Mouse (Mus musculus) heart, adult 11 months (tissue): ENCODE measurements around the gene Ccdc85c.
A peak's percentile ranks its signal among the peaks of the same experiment; 100 is the strongest.

Experiments used
- DNase-seq: peaks from one replicate; pipeline ENCODE4 v3.0.0; 2022

Gene Ccdc85c

DNA sequence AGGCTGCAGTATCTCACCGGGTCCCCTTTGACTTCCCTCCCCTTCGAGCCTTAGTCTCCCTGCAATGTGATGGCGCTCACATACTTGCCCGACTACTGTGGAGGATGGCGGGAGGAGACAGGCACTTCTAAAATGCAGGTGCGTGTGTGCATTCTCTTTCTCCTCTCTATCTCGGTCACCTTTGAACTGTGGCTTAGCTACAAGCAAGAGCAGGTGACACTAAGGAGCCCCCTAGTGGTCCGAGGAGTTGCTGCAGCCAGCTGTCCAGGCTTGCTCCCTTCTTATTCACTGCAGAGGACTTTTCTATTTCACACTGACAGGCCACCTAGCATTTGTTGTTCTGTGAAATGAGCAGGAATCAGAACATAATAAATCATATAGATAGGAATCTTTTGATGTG lies 17.7 kb upstream of the Ccdc85c start:
- DNase-seq = peak; percentile 95

DNA sequence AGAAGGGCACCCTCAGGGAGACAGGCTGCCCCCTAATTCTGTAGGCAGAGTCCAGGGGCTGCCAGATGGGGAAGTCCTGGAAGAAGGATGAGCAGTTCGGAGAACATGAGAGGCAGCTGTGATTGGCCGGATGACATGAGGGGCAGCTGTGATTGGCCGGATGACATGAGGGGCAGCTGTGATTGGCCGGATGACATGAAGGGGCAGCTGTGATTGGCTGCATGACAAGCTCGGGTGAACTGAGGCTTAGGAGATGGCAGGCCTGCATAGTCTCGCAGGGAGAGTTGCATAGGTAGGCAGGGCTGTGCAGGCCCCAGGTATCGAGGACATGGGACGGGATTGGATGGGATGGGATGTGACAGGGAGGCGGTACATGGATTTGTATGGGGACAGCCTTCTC lies 17.2 kb upstream of the Ccdc85c start:
- DNase-seq = peak; percentile 96

DNA sequence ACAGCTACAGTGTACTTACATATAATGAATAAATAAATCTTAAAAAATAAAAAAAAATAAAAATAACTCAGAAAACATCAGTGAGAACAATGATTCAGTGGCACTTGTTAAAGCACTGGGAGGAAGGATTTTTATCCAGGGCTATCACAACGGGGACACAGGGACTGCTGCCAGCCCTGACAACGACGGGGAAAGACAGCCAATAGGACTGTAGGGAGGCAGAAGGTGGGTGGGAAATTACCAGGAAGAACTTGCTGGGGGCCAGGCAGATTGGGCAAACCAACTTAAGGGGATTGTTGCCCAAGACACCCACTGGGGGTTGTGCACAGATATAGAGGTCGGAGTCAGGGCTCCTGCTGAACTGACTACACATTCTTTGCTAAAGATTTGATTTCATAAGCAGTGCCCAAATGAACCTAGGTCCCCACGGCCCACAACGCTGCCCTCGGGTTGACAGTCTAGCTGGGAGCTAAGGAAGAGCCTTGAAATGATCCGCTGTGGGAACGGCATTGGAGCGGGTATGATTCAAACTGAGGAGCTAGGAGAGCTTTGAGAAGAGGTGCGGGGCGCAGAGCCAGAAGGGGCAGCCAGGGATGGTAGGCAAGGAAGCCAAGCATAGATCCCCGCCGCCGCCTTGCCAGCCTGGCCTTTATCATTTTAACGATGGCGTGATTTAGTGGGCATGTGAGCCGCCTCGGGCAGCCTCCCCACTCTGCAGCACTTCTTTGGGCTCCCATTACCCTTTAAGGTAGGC lies 13.1 kb upstream of the Ccdc85c start:
- DNase-seq = no peak

DNA sequence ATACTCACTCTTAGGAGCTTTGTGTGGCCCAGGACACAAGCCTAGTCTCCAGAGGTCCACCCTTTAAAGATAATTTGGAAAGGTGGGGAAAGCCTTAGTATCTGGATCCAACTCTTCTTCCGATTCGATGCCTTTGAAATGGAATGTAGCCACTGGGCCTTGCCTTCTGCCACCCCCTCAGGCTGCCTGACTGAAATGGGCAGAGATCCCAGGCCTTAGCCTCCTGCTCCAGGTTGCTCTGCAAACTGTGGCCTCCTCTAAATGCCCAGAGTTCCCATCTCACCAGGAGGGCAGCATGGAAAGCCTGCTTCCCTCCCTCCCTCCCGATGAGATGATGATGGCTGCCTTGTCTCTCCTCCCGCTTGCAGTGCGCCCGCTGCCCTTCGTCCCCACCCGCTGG lies 11.8 kb upstream of the Ccdc85c start:
- no peak for DNase-seq

DNA sequence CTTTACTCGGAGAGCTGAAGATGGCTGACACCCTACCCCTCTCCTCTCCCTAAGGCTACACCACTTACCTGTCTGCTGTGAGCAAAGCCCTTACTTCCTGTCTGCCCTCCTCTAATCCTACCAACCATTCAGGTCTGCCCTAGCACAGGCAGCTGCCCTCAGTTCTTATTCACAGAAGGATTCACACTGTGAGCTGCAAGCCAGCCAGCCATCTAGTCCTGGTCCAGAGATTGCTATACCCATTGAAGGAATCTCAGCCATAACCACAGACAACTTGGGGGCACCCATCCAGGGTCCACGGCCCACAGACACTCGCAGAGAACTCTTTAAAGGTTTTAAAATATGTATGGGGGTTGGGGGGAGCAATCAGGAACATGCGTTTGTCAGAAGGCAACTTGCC lies 11.2 kb upstream of the Ccdc85c start:
- no peak for DNase-seq

DNA sequence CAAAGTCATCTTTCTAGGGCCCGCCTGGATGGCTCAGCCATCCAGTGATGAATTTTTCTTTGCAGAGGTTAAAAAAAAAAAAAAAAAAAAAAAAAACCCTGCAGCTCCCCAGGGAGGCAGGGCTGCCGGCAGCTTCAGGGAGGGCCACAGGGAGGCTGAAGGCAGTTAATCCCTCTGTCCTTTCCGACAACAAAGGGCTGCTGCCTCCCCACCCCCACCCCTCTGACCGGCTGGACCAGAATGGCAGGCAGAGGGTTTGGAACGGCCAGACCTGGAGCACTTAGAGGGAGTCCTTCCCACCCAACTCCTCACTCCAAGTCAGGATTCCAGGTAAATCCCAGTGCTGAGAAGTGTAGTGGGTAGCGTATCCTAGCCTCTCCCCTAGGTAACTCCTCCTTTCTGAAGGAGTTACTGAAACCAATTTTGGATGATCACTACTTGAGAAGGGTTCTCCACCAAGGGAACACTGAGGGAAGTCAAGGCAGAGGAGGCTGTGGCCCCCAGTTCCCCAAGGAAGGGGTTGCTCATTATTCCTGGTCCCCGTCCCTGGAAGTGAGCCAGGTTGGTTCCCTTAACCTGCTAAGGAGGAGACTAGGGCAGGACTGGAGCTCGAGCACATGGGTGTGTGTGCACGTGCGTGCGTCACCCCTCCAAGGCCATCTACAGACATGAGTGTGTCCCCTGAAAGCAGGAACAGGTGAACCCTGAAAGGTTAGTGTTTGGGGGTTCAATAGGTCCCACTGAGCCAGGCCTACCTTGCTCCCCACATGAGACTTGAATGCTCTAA lies 10.2 kb upstream of the Ccdc85c start:
- no peak for DNase-seq

DNA sequence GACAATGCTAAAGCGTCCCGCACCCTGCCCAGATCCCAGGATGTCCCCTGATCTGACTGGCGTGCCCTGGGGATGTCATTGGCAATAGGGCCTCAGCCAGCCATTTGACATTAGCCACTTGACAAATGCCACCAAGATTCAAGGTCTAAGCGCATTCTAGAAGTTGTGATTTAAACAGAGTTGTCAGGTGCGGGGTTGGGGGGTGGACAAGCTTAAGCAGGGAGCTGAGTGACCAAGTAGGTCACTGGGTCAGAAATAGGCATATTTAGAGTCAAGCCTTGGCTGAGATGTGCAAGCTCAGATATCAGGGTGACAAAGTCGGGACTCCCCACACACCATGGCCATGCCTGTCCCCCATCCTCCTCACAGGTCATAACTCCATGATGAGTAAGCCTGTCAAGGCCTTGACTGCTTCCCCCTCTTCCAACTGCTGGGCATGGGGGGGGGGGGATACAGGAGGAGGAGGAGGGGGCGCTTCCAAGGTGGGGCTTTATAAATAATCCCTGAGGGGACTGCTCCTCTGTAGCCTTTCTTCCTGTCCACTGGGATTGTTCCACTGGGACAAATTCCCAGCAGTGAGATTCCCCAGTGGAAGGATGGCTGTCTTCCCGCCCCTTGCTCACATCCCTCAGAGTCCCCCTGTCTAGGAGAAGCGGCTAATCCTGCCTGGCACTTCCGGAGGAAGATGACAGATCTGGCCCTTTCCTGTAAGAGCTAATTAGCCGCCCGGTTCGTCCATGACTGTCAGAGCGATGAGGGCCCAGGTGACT lies 9.4 kb upstream of the Ccdc85c start:
- DNase-seq = no peak

DNA sequence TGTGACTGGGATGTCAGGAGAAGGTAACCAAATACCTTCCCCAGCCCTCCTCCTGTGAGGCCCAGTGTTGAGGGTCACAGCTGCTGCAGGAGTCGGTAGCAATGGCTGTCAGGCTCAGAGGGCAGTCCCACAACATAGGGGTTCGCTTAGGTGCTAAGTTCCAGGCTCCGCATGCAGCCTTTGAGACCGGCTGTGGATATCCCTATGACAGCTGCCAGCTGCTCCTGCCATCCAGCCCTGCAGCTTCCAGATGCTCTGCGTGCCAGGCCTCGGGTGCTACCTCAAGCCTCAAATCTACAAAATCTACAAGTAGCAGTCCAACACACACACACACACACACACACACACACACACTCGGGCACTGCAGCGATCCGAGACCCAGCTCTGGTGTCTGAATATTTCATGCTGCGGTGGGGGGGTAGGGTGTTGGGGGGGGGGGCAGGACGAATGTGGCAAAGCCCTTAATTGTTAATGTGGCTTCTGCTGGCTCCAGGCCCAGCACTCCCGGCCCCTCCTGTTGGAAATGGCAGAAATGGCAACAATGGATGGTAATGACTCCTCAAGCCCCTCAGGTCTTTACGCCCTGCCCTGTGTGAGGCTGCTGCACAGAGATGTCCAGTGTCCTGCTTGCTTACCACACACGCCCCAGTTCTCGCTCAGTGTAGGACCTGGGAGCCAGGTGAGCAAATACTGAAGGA lies 3.1 kb upstream of the Ccdc85c start:
- no peak for DNase-seq

DNA sequence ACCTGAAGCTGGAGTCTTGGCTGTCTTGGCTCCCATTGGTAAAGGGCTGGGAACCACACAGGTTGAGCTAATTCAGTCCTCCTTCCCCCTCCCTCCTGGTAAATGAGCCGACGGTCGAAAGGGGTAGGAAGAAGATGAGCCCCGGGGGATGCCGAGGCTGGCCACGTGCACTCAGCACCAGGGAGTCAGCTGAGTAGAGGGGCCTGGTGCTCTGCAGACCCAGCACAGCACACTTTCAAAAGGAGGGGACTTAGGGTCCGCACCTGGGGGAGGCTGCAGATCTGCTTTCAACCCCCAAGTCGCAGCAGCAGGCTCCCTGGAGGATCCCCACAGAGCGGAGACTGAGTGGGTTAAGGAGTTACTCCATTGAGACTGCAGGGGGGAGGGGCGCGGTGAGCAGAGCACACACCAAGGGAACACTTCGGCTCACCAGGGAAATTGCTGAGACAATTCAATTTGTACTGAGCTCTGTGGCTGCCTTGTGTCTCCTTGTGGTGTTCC lies 2.2 kb upstream of the Ccdc85c start:
- DNase-seq = no peak

DNA sequence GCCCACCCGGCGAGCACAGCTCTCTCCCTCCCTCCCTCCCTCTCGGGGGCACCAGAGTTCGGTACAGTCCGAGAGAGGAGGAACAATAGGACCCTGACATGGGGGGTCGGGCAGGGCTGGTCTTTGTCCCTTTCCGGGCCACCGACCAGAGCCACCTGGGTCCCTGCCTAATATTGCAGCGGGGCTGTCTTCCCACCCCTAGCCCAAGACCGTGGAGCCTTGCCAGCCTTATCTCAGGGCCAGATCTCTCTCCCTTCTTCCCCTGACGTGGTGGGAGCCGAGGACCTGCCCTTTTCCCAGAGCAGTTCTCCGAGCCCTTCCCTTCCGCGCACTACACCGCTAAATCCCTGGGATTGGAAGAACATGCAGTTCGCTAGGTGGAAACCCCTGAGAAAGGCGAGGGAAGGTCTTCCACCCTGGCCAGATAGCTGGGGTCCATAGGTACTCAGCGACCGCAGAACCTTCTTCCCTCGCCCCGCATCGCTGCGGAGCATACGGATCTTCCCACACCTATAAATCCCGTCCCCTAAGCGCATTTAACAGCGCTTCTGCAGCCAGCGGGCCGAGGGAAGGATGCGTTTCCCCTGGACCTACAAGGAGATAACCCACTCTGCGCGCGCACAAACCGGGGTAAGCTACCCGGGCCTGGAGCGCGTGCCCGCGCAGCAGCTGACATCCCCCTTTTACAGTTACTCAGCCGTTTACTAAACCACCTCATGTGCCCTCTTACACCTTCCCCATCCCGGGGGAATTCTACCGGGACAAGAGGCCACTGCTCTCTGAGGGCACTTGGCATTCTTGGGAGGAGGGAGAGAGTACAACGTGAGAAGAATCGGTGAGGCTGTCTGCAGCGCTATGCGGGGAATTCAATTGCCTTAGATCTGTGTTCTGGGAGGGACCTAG lies 946 bp upstream of the Ccdc85c start:
- DNase-seq = peak; percentile 97

DNA sequence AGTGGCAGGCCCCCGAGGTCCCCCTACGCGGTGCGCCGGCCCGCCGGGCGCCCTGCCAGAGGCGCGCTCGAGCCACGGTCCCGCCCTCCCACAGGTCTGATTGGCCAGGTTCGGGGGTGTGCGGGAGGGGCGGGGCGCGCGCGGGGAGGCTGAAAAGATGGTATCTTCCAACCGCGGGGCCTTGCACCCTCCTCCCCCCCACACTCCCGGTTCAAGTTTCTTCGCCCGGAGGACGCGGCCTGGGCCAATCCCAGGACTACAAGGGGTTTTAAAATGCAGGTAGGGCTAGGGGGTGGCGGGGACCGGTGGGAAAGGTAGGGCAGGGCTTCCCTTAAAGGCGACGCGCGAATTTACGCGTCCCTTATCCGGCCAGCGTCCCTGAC lies 274 bp upstream of the Ccdc85c start:
- DNase-seq = peak; percentile 100

DNA sequence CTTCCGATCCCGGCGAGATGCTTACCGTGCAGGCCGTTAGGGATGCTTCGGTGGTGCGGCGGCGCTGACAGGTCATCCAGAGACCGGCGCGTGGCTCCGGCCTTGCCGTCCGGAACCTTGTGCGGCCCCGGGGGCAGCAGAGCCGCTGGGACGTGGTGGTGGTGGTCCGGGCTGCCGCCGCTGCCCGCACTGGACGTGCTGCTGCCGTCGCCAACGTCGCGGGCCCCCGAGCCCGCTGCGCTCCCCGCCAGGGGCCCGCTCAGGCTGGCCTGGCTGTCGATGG lies 971 bp downstream of the Ccdc85c start:
- no peak for DNase-seq

DNA sequence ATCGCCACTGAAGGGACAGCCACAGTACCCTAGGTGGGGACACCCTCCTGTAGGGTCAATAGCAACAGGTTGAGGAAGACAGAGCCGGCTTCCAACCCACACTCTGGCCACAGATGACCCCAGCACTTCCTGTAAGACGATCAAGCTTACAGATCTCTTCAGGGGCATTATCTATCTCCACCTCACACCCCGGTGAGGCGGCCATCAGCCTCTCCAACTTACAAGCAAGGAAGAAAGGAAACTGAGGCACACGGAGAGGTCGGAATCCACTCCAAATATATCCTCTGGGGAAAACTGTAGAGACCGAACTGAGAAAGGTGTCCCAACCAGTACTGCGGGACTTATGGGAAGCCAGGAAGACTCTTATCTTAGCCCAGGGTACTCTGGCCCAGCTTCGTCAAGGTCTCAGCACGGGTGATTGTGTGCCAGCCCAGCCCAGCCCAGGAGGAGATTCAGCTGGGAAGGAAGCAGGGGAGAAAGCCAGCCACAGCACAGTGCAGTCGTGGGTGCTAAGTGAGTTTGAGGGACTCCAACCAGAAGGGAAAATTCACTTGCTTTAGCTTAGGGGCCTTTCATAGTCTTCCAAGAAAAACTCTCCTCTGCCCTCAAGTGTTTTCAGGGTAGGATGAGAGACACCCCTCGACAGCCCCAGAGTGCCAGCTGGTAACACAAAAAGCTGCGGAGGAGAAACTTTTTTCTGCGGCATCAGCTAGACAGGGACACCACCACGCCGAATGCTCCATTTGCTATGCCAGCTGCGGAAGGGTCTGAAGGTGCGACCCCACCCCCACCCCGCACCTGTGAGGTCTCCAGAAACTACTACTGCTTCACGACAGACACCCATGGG lies 1.5 kb downstream of the Ccdc85c start:
- DNase-seq = no peak

DNA sequence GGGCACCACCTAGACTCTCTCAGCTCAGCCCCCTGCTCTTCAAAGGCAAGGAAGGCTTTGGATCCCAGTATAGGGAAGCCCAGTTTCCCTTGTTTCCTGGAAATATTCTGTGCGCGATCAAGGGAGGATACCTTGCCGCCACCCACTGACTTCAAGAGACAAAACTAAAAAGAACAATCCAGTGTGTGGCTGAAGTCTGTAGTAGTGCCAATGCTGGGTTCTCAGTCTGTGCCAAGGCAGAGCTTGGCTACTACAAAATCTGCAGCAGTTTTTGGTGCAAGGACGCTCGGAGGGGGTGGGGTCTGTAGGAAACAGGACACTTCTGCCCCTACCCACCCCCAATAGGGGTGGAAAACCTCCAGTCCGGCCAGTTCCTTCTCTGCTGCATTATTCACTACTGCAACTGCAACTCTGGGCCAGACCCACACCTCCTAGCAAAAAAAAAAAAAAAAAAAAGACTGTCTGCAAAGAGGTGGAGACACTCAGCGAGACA lies 3.0 kb downstream of the Ccdc85c start:
- no peak for DNase-seq

DNA sequence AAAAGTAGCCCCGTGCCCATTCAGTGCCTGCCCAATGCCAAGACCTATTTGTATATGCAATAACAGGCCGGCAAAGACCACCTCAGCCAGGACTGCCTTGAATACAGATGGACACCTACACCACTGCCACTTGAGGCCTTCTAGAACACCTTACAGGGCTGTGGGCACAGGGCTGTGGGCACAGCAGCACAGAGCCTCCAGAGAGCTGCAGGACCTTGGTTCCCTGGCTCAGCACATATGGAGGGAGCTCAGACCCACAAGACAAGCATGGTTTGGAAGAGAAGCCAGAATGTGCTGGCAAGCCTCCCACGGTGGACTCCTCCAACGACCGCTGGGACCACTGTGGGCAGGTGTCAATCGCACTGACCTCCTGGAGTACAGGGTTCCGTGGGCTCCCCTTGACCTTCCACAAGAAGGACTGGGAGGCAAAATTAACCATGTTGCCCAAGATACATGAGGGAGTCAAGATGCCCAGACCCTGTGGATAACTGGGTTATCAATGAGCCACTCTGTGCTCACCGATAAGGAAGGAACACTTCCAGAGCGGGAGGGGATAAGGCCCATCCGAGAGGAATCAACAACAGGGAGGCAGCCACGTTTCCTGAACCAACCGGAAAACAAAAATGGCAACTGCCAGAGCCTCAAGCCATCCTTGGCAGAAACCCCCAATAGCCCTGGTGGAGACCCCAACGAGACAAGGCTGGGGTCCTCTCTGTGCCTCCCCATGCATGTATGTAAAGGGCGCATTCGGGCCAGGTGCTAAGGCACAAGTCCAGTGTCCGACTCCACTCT lies 3.7 kb downstream of the Ccdc85c start:
- DNase-seq = no peak

DNA sequence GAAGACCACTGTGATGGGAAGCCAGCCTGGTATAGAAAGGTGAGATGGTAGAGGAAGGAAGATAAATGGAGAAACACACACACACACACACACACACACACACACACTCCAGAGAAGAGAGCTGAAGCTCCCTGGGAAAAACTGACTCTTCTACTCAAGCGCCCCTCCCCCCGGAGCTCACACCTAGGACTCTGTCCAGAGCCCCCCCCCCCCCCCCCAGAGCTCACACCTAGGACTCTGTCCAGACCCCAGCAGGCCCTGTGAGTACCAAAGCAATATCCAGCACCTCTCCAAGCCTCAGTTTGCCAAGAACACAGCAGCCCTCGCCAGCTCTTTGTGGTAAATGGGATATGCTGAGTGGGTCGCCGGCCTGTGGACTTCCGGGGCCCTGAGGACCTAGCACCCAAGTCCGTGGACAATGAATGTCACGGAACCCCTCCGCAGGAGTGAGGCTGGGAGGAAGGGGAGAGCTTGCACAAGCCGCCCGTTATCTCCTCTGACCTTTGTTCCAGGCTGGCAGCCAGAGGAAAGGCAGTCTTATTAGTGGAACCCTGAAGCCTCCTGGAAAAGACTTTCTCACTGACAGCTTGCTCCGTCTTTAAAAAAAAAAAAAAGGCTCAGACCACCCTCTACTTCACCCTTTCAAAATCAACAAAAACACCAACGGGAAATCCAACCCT lies 4.8 kb downstream of the Ccdc85c start:
- DNase-seq = no peak

DNA sequence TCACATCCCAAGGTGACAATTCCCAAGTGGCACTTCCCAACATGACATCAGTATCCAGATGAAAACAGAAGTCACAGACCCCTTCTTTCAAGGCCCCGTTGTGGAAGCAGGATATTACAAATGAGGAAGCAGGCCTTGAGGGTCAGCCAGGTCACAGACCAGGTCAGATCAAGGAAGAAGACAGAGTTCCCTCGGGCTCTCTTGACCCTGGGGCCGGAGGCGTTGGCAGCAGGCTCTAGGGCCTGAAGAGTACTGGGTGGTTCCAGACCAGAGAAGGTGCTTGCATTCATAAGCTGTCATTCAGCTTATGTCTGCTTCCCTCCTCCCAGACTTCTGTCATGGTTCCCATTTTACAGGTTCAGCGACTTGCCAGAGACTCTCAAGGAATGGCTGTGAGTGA lies 5.5 kb downstream of the Ccdc85c start:
- no peak for DNase-seq

DNA sequence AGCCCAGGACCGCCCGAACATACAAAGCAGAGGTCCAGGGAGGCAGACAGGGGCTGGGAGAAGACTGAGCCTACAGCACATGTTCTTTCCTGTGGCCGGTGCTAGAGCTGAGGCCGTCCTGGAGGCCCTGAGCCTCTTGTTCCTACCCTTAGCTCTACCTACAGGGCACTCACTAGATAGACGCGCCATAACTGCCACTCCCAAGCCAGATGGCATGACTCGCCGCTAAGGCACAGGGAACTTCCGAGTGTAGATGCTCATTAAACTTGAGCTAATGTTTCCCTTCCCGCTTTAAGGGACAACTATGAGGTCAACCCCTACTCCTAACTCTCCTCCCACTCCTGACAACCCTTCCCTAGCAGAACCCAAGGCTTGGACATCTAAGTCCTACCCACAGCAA lies 6.3 kb downstream of the Ccdc85c start:
- no peak for DNase-seq

DNA sequence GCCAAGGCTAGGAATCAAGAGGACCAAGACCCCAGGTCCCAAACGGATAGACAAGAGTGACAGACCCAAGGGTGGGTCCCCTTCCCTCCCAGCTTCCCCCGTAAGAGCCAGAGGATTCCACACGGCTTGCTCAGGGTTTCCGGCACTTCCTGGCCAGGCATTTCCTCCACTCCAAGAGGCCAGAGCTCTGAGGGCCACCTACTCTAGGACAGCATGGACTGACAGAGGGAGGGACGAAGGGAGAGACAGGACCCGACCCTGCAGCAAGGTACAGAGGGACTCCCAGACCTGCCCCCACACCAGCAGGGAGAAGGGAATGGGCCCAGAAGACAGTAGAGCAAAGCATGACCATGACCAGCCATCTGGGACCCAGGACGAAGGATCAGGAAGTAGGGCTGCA lies 7.6 kb downstream of the Ccdc85c start:
- DNase-seq = peak; percentile 98
